Mouse (Mus musculus) MEL (cell line): ENCODE data around the gene Zgrf1. TPM values are rescaled to one million over a fixed set of nuclear protein-coding genes. Genes with fewer than 3 reads are reported as not detected.
A peak's percentile ranks its signal among the peaks of the same experiment; 100 is the strongest.

ENCODE experiments used
- DNase-seq: peaks from one replicate; pipeline ENCODE4 v3.0.0; 2011; ENCODE audit warnings: low read depth, low spot score
- H3K27ac ChIP-seq: 2 replicates; pipeline ENCODE4 v1.5.1; 2012; ENCODE audit warnings: low read depth, mild to moderate bottlenecking, control low read depth, low read length, moderate library complexity; ENCODE audit not compliant: control insufficient read depth
- H3K27me3 ChIP-seq, 2 experiments: fragments of 150-350 bp in 1 of 2; sonication (generic) in 1 of 2; 2 replicates each; pipeline ENCODE4 v1.6.1; 2012; ENCODE audit warnings: low read length in 2 of 2, mild to moderate bottlenecking in 2 of 2, improper control_type of control experiment in 1 of 2, moderate library complexity in 1 of 2; ENCODE audit not compliant: insufficient read depth in 2 of 2, control insufficient read depth in 1 of 2
- H3K36me3 ChIP-seq, 2 experiments: 2 replicates each; pipeline ENCODE4 v1.6.1; 2012 to 2014; ENCODE audit warnings: low read length in 2 of 2, improper control_type of control experiment in 1 of 2, inconsistent platforms in 1 of 2, mild to moderate bottlenecking in 1 of 2; ENCODE audit not compliant: insufficient read depth in 2 of 2, control insufficient read depth in 1 of 2
- H3K4me1 ChIP-seq, 2 experiments: fragments of 150-350 bp in 1 of 2; sonication (generic) in 1 of 2; 2 replicates each; pipeline ENCODE4 v1.6.1; 2012; ENCODE audit warnings: low read length in 2 of 2, improper control_type of control experiment in 1 of 2, mild to moderate bottlenecking in 1 of 2; ENCODE audit not compliant: insufficient read depth in 2 of 2, control insufficient read depth in 1 of 2
- H3K4me3 ChIP-seq, 2 experiments: fragments of 150-350 bp in 1 of 2; sonication (generic) in 1 of 2; 2 replicates each; pipeline ENCODE4 v1.5.1; 2012; ENCODE audit warnings: low read depth in 2 of 2, low read length in 2 of 2, mild to moderate bottlenecking in 2 of 2, moderate library complexity in 2 of 2, control low read depth in 1 of 2, improper control_type of control experiment in 1 of 2; ENCODE audit not compliant: control insufficient read depth in 1 of 2, insufficient read depth in 1 of 2
- H3K79me2 ChIP-seq: 2 replicates; pipeline ENCODE4 v1.6.1; 2012; ENCODE audit warnings: mild to moderate bottlenecking, low read length, moderate library complexity; ENCODE audit not compliant: control insufficient read depth, poor library complexity, insufficient read depth
- H3K9ac ChIP-seq: 2 replicates; pipeline ENCODE4 v1.6.1; 2012; ENCODE audit warnings: low read depth, mild to moderate bottlenecking, control low read depth, low read length, moderate library complexity; ENCODE audit not compliant: control insufficient read depth, poor library complexity, severe bottlenecking
- H3K9me3 ChIP-seq: fragments of 150-350 bp; sonication (generic); replicated peaks from 2 replicates; pipeline ENCODE4 v1.6.1; 2012; ENCODE audit warnings: mild to moderate bottlenecking, low read length, improper control_type of control experiment, moderate library complexity; ENCODE audit not compliant: insufficient read depth
- BHLHE40 ChIP-seq: IDR thresholded peaks from 2 replicates; pipeline ENCODE4 v1.6.1; 2012; ENCODE audit warnings: low read depth, mild to moderate bottlenecking, inconsistent platforms, low read length, improper control_type of control experiment, borderline replicate concordance
- CTCF ChIP-seq, 3 experiments: IDR thresholded peaks in 2 of 3; conservative IDR thresholded peaks in 1 of 3; 2 replicates each; pipeline ENCODE4 v1.5.1; 2011 to 2012; ENCODE audit warnings: low read length in 3 of 3, low read depth in 2 of 3, mild to moderate bottlenecking in 2 of 3, improper control_type of control experiment in 1 of 3, inconsistent platforms in 1 of 3, mixed read lengths in 1 of 3, moderate library complexity in 1 of 3; ENCODE audit not compliant: control insufficient read depth in 1 of 3, insufficient read depth in 1 of 3, poor library complexity in 1 of 3, severe bottlenecking in 1 of 3
- GATA1 ChIP-seq: IDR thresholded peaks from 2 replicates; pipeline ENCODE4 v1.6.1; 2011; ENCODE audit warnings: low read depth, low read length, improper control_type of control experiment
- JUND ChIP-seq: IDR thresholded peaks from 2 replicates; pipeline ENCODE4 v1.6.1; 2011; ENCODE audit warnings: low read depth, mild to moderate bottlenecking, improper control_type of control experiment, low read length
- MAFK ChIP-seq: IDR thresholded peaks from 2 replicates; pipeline ENCODE4 v1.6.1; 2011; ENCODE audit warnings: low read depth, mild to moderate bottlenecking, low read length, improper control_type of control experiment, borderline replicate concordance
- MAX ChIP-seq: IDR thresholded peaks from 2 replicates; pipeline ENCODE4 v1.6.1; 2011; ENCODE audit warnings: low read length, improper control_type of control experiment
- MAZ ChIP-seq: IDR thresholded peaks from 2 replicates; pipeline ENCODE4 v1.6.1; 2012; ENCODE audit warnings: low read depth, mild to moderate bottlenecking, inconsistent platforms, low read length, improper control_type of control experiment
- MXI1 ChIP-seq: IDR thresholded peaks from 2 replicates; pipeline ENCODE4 v1.6.1; 2011; ENCODE audit warnings: mild to moderate bottlenecking, low read depth, low read length, improper control_type of control experiment
- MYB ChIP-seq: IDR thresholded peaks from 2 replicates; pipeline ENCODE4 v1.6.1; 2011; ENCODE audit warnings: mild to moderate bottlenecking, low read depth, low read length, improper control_type of control experiment
- MYC ChIP-seq: IDR thresholded peaks from 2 replicates; pipeline ENCODE4 v1.6.1; 2011; ENCODE audit warnings: low read depth, mild to moderate bottlenecking, low read length, improper control_type of control experiment, moderate library complexity
- NELFE ChIP-seq: IDR thresholded peaks from 2 replicates; pipeline ENCODE4 v1.6.1; 2011; ENCODE audit warnings: low read depth, low read length, improper control_type of control experiment
- POLR2AphosphoS5 ChIP-seq: IDR thresholded peaks from 2 replicates; pipeline ENCODE4 v1.6.1; 2012; ENCODE audit warnings: low read depth, borderline replicate concordance, mild to moderate bottlenecking, inconsistent platforms, low read length, moderate library complexity, mixed read lengths
- RCOR1 ChIP-seq: IDR thresholded peaks from 2 replicates; pipeline ENCODE4 v1.6.1; 2012; ENCODE audit warnings: low read depth, mild to moderate bottlenecking, inconsistent platforms, low read length, improper control_type of control experiment
- SIN3A ChIP-seq: IDR thresholded peaks from 2 replicates; pipeline ENCODE4 v1.6.1; 2012; ENCODE audit warnings: low read length, improper control_type of control experiment, inconsistent platforms
- SMC3 ChIP-seq: IDR thresholded peaks from 2 replicates; pipeline ENCODE4 v1.6.1; 2011; ENCODE audit warnings: low read depth, low read length, improper control_type of control experiment
- TBP ChIP-seq: IDR thresholded peaks from 2 replicates; pipeline ENCODE4 v1.8.0; 2011; ENCODE audit warnings: low read depth, low read length, improper control_type of control experiment
- TCF12 ChIP-seq: IDR thresholded peaks from 2 replicates; pipeline ENCODE4 v1.6.1; 2014; ENCODE audit warnings: low read depth, mild to moderate bottlenecking, inconsistent platforms, low read length, improper control_type of control experiment, moderate library complexity
- USF1 ChIP-seq: IDR thresholded peaks from 2 replicates; pipeline ENCODE4 v1.6.1; 2014; ENCODE audit warnings: low read depth, mild to moderate bottlenecking, inconsistent platforms, low read length, improper control_type of control experiment, moderate library complexity
- USF2 ChIP-seq, 2 experiments: IDR thresholded peaks; 2 replicates each; pipeline ENCODE4 v1.6.1; 2011 to 2012; ENCODE audit warnings: improper control_type of control experiment in 2 of 2, low read length in 2 of 2, borderline replicate concordance in 1 of 2, inconsistent platforms in 1 of 2, low read depth in 1 of 2, mild to moderate bottlenecking in 1 of 2; ENCODE audit not compliant: insufficient read depth in 1 of 2
- ZC3H11A ChIP-seq: IDR thresholded peaks from 2 replicates; pipeline ENCODE4 v1.6.1; 2012; ENCODE audit warnings: low read depth, mild to moderate bottlenecking, inconsistent platforms, low read length, improper control_type of control experiment
- polyA plus RNA-seq, 2 experiments: library from polyadenylated mRNA; stranded (reverse) in 1 of 2; unstranded in 1 of 2; fragments of >175 nt in 1 of 2; fragments of >200 nt in 1 of 2; gene quantifications; 2 replicates each; pipeline versions ENCODE4 v1.2.1 to v1.2.4; 2012; ENCODE audit warnings: low replicate concordance in 2 of 2, low read depth in 1 of 2; ENCODE audit not compliant: insufficient read length in 2 of 2, insufficient read depth in 1 of 2, missing spikeins in 1 of 2
- total RNA-seq: library from RNA; depleted of rRNA; stranded (reverse); fragments of 300-350 nt; gene quantifications from 2 replicates; pipeline ENCODE4 v1.2.3, GENCODE M21; 2012

Gene Zgrf1
- total and polyA plus RNA-seq, 3 experiments = 6.7 to 8.2 TPM; not detected in 1

- peaks cover 0 to 5% of the 10 kb centered on the region in 2 experiments; a peak in 2 of 4 replicates for H3K36me3 ChIP-seq
- peak overlapping the region in 1 of 2 experiments; percentile 20; a peak in 1 of 4 replicates for H3K4me3 ChIP-seq
- no peak overlapping the region for H3K27ac ChIP-seq
- H3K4me1 ChIP-seq = peaks cover 10 to 11% of the 10 kb centered on the region in 2 experiments
- no peak overlapping the region for H3K9ac ChIP-seq
- H3K79me2 ChIP-seq = no peaks in the 10 kb centered on the region
- DNase-seq = no peak
- H3K27me3 ChIP-seq = no peaks in the 10 kb centered on the region
- H3K9me3 ChIP-seq = no peaks in the 10 kb centered on the region
- no peak for TF ChIP-seq SMC3
- peak; percentile 44 for TF ChIP-seq GATA1
- TF ChIP-seq MYC = no peak
- peak; percentile 71; the same call in 1 of the 2 replicates for TF ChIP-seq USF1
These were observed 33.0 kb upstream of the Zgrf1 start for GRCm38 (mm10) chr3:127520300-127520699.

GRCm38 (mm10) chr3:127521156-127521555, 32.1 kb upstream of the Zgrf1 start:
- H3K4me1 ChIP-seq = peaks cover 10 to 11% of the 10 kb centered on the region in 2 experiments
- peaks cover 0 to 5% of the 10 kb centered on the region in 2 experiments; a peak in 2 of 4 replicates for H3K36me3 ChIP-seq
- H3K27me3 ChIP-seq = no peaks in the 10 kb centered on the region
- H3K79me2 ChIP-seq = no peaks in the 10 kb centered on the region
- DNase-seq = peak; percentile 48
- H3K27ac ChIP-seq = no peak overlapping the region
- TF ChIP-seq RCOR1 (no peak), MXI1 (no peak), NELFE (no peak), GATA1 (no peak), SIN3A (no peak), MYB (no peak), CTCF (IDR thresholded peaks at IDR 0.05 in 2 of 3, conservative IDR thresholded peaks at IDR 0.05 in 1 of 3; ENCODE audit: control insufficient read depth in 1 of 3, insufficient read depth in 1 of 3, low read depth in 2 of 3, low read length in 3 of 3, poor library complexity in 1 of 3, severe bottlenecking in 1 of 3) (no peak)
- H3K9ac ChIP-seq = no peak overlapping the region
- no peaks in the 10 kb centered on the region for H3K9me3 ChIP-seq
- H3K4me3 ChIP-seq = peak overlapping the region; percentile 4 to 45; a peak in 2 of 4 replicates

DNA sequence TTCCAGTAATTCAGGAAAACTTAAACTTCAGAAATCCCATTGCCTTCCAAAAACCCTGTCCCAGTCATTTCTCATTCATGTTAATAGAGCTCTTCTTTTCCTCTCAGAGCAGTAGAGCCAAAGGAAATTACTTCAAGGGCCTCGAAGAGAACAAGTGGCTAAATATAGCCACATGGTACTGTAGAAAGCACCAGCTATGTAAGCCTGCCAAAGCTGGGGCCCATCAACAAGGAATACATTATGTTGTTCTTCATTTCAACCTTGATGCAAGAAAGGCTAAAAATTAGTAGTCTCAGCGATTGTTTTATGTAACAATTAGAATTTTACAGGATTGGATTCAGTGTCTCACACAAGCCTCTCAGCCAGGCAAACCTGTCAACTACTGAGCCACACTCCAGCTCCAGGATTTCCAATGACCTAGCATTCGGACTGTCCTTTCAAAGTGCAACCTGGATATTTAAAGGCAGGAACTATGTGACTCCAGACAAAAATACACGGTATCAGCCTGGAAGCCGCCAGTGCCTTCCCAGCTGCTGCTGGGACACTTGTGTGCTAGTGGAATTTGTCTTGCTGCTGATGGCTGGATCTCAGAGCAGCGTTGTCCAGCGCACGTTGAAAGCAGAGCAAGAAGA, 28.0 kb upstream of the Zgrf1 start:
- H3K27me3 ChIP-seq = no peaks in the 10 kb centered on the region
- H3K27ac ChIP-seq = no peak overlapping the region
- no peaks in the 10 kb centered on the region for H3K79me2 ChIP-seq
- TF ChIP-seq MYB (no peak), ZC3H11A (no peak), MAFK (no peak), BHLHE40 (no peak), POLR2AphosphoS5 (no peak), JUND (no peak), MAZ (no peak), USF1 (no peak), SIN3A (no peak), MAX (no peak), TBP (no peak), USF2 (IDR thresholded peaks at IDR 0.05; ENCODE audit: borderline replicate concordance in 1 of 2, insufficient read depth in 1 of 2, low read depth in 1 of 2, low read length in 2 of 2) (no peak), TCF12 (no peak)
- no peak overlapping the region for H3K4me3 ChIP-seq
- peaks cover 0 to 5% of the 10 kb centered on the region in 2 experiments; a peak in 2 of 4 replicates for H3K36me3 ChIP-seq
- no peaks in the 10 kb centered on the region for H3K9me3 ChIP-seq
- H3K9ac ChIP-seq = no peak overlapping the region
- DNase-seq = no peak
- H3K4me1 ChIP-seq = peaks cover 10 to 21% of the 10 kb centered on the region in 2 experiments
